Mouse (Mus musculus) hematopoietic stem cell, adult 5-6 weeks (primary cell): ENCODE results near the gene Gm5475. TPM values are rescaled to one million over a fixed set of nuclear protein-coding genes. Genes with fewer than 3 reads are reported as not detected.

Source experiments
- ATAC-seq, 2 experiments: fragments of 125-278 bp in 1 of 2; replicated peaks in 1 of 2; 2 replicates each; pipeline ENCODE4 v1.8.0; 2016 to 2017; ENCODE audit warnings: inconsistent platforms in 2 of 2, mild to moderate bottlenecking in 2 of 2, moderate number of reproducible peaks in 2 of 2, low read depth in 1 of 2, moderate TSS enrichment in 1 of 2; ENCODE audit not compliant: low FRiP score in 2 of 2, poor library complexity in 2 of 2, severe bottlenecking in 2 of 2, insufficient read depth in 1 of 2, low TSS enrichment in 1 of 2
- total RNA-seq: library from RNA; stranded (forward); fragments of 172-1452, 232-1000 nt; gene quantifications from 2 replicates; pipeline ENCODE4 v1.2.3, GENCODE M21; 2017

Gm5475 gene
- total RNA-seq, 1 experiment from 2014 or later, result not detected

DNA sequence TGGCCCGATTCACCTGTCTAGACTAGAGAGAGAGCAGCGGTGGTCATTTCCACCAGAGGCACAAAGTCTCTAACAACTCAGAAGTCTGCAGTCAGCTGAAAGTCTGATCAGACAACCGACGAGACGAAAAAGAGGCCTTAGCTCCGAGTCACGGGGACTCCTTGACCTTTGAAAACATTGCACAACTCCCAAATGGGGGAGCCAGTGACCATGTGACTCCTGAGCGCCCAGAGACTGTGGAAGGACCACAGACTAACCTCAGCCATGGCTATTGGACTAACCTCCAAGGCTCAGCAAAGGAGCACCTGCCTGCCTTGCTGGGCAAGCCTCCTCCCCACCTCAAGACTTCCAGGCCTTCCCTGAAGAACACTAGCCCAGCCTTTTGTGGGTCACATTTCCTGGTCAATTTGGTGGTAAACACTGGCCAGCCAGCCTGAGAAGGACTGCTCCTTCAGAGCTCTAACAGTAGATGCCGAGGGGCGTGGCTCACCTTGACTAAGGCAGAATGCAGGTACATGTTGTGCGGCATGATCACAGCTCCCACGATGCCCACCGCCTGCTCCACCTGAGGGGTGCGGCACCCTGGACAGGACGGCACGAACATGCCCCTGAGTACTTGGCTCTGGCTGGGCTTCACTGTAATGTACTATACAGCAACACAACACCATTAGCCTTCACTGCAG lies 18.5 kb upstream of the Gm5475 start:
- no peak for ATAC-seq

GRCm38 (mm10) chr15:100406088-100406487 lies 15.9 kb upstream of the Gm5475 start:
- ATAC-seq, result no peak; a peak in 1 of 4 replicates

GRCm38 (mm10) chr15:100410918-100411672 lies 10.9 kb upstream of the Gm5475 start:
- peak; percentile 29 to 57; a peak in 1 of 4 replicates for ATAC-seq

DNA sequence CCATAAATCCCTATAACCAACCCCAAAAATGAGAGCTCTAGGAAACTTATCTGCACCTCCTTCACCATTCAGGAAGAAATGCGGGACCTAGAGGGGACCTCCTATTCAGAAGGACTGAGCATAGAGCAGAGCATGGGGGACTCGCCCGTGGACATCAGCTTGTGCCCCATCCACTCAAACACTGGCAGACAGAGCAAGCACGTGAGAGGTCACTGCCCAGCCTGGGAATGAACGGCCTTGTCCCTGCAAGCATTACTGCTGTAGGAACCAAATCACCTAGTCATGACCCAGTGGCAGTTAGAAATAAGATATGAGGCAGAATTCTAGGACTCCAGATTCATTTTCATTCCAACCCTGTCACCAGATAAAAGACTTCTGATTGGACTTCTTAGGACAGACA lies 10.2 kb upstream of the Gm5475 start:
- no peak for ATAC-seq

DNA sequence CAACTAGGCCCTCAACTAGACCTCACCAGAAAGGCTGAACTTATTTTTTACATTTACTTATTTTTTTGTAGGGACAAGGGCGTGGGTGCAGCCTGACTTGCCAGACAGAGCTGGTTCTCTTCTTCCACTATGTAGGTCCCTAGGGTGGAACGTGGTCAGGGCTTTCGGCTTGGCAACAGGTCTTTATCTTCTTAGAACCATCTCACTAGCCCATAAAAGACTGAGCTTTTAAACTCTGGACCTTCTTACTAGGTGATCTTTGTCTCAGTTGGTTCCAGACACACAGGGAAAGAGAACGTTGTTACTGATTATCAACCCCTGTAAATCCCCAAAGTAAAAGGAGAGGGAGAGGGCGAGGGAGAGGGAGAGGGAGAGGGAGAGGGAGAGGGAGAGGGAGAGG lies 8.6 kb upstream of the Gm5475 start:
- ATAC-seq, result no peak

- ATAC-seq, result no peak
These were observed 7.9 kb upstream of the Gm5475 start for GRCm38 (mm10) chr15:100414011-100414410.

DNA sequence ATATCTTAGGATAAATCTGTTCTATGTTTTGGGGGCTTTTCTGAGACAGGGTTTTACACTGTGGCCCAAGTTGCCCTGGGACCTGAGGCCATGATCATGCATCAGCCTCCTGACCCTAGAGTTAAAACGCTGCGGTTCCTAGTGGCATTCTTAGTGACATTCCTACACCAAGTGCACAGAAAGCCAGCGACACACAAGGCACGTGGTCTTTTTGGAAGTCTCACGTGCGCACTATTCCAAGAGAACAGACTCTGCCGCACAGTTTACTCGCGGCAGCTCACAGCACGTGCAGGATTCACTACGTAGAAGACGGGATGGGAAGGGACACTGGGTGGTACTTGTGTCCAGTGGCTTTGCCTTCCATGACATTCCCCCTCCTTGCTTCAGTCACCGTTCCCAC lies 7.0 kb upstream of the Gm5475 start:
- no peak for ATAC-seq

DNA sequence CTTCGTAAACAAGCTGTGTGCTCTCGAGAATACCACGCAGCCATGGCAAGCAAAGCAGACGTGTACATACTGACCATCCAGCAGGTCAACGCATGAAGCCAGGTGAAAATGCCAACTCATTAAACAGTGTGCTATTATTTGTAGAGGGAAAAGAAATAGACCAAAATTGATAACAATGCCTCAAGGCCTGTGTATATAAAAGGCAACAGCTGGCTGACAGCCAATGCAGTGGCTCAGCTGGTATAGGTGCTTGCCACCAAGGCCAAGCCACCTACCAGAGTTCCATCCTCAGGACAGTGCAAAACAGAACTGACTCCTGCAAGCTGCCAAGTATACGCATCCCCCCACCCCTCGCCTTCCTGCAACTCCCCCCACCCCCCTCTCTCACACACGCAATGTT lies 6.3 kb upstream of the Gm5475 start:
- no peak for ATAC-seq

GRCm38 (mm10) chr15:100417854-100418450 lies 4.0 kb upstream of the Gm5475 start:
- no peak for ATAC-seq

DNA sequence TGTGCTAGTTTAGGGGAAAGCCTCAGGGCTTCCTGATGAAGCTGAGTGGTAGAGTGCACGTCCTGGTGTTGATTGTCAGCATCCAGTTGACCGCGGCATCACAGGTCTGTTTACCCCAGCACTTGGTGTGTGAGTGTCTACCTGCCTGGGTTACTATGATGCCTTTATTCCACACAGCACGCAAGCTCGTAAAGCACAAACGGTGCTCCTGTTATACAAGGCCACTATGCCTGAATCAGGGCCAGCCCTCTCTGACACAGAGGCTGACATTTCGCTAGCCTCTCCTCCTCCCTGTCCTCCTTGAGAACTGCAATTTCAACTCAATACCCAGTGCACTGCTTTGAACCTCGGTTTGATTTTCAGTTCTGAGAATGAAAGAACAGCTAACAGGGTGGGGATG lies 2.6 kb upstream of the Gm5475 start:
- ATAC-seq, result no peak

DNA sequence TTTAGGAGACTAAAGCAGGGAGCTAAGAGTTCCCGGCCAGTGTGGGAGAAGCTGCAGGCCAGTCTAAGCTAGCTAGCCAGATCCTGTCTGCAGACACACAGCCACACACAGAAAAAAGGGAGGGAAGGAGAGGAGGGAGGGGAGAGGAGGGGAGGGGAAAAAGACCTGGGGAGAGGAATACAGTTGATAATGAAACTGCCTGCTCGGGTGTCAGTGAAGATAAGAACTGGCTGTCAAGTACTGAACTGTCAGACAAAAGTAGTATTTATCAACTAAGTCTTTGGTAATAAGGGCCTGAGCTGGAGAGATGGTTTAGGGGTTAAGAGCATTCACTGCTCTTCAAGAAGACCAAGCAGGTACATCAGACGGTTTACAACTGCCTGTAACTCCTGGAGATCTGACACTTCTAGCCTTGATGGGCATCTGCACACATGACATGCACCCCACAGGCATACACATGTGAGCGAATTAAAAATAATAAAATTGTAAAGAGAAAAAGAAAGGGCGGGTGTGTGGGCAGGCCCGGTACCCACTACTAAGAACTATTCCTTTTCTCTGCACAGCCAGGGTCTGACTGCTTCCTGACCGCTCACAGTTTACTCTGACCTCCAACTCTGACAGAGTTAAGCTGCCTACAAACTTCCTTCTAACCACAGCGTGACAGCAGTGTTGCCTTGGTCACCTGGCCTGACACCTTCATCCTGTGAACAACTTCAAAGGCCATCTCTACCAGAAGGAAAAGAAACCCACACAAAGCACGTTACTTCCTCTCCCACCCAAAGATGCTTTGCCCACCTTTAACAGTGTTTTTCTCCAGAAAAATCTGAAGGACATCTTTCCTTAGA lies 1.8 kb upstream of the Gm5475 start:
- peak in 1 of 2 experiments; percentile 6; a peak in 1 of 4 replicates for ATAC-seq

DNA sequence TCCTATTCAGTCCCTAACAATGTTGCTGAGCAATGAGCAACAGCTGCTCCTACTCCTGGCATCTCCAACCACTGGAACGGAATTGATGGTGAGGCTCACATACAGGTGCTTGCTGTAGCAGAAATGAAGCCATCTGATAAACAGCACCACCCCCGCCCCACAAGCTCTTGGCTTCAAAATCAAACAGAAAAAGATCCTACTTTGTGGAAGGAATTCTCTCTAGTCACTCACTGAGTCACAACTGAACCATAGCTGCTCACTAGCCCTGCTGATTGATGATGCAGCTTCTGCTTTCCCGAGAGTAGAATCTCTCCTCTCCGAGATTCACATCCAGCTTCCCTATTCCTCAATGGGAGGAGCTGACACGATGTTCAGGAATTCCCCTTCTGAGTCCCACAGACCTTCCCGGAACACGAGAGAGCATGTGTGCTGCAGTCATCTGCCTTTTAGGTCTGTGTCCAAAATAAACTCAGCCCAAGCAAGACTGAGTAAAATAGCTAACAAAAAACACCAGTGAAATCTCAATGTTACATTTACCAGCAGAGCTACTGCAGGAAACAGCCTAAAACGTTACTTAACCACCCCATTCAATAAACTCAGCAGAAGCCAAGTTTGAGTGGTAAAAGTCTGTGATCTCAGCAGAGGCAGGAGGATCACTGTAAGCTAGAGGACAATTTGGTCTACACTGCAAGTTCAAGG lies 739 bp upstream of the Gm5475 start:
- ATAC-seq, result no peak

GRCm38 (mm10) chr15:100422476-100422875 lies 529 bp downstream of the Gm5475 start:
- no peak for ATAC-seq

DNA sequence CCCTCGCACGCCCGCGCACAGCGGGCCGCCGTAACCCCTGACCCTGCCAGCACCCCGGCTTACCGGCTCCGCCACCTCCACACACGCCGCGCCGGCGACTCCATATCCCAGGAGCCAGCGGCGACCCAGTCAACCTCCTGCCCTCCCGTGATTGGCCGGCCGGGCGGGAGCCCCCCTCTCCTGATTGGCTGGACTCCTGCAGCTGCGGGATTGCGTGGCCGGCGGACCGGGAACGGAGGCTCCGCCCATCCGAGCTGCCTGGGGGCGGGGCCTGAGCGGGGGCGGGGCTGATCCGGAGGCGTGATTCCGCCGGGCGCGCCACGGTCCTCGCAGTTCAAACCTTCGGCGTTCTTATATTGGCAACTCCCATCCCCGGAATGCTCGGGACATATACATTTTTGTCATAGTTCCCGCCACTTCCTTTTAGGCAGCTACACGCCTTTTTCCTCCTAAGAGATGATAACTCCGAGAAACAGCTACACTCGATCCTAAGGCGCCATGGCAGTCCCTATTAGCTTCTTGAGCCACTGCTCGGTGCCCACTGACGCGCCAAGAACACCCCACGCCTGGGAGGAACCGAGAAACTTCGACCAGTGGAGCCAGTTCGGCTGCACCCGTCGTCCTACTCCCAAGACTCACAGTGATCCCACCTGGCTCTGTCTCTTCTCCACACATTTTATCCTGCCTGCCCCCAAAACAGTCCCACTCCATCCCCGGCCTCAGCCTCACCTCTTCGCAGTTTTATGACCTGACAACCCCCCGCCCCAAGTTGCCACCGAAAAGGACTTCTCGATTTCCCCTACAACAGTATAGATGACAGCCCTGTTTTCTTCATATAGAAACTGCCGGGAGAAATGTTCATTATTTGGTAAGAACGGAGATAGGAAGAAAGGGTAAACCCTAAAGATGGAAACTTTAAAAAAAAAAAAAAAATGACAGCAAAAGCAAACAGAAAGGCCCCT lies 1.2 kb downstream of the Gm5475 start:
- peak; percentile 84 to 88 for ATAC-seq

DNA sequence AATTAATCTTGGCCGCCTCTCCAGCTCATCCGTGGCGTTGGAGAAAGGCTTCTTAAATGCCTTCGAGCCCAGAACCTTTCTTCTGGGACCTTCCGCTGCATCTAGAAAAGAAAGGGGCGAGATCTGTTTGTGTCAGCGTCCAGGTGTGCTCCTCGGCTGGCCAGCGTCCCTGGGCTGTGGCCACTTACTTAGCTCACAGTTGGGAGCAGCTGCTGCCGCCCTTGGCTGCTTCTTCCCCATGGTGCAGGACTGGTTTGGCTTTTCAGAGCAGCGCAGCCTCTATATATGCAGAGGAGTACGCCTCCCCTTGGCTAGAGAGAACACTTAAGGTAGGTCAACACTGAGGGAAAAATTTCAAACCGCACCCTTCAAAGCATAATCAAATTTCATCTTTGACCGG lies 2.0 kb downstream of the Gm5475 start:
- peak; percentile 23 to 24; a peak in 1 of 4 replicates for ATAC-seq
